Mouse (Mus musculus) E14TG2a.4 (cell line): ENCODE data around the gene Fuca2.

Experiments
- H3K27me3 ChIP-seq: 2 replicates; pipeline ENCODE4 v1.6.1; 2014; ENCODE audit warnings: low read length, control low read depth; ENCODE audit not compliant: insufficient read depth
- H3K36me3 ChIP-seq: 2 replicates; pipeline ENCODE4 v1.6.1; 2014; ENCODE audit warnings: low read length, control low read depth; ENCODE audit not compliant: insufficient read depth
- H3K4me1 ChIP-seq: replicated peaks from 2 replicates; pipeline ENCODE4 v1.6.1; 2014; ENCODE audit warnings: low read depth, low read length, control low read depth
- H3K4me3 ChIP-seq: replicated peaks from 2 replicates; pipeline ENCODE4 v1.5.1; 2014; ENCODE audit warnings: mild to moderate bottlenecking, low read length
- H3K9me3 ChIP-seq: 2 replicates; pipeline ENCODE4 v1.6.1; 2014; ENCODE audit warnings: low read length, control low read depth
- CTCF ChIP-seq: conservative IDR thresholded peaks from 2 replicates; pipeline ENCODE4 v1.5.1; 2014; ENCODE audit warnings: low read length
- NANOG ChIP-seq: IDR thresholded peaks from 2 replicates; pipeline ENCODE4 v1.6.1; 2014; ENCODE audit warnings: borderline replicate concordance, low read length, mixed read lengths
- POU5F1 ChIP-seq: IDR thresholded peaks from 2 replicates; pipeline ENCODE4 v1.6.1; 2014; ENCODE audit warnings: low read length, borderline replicate concordance

Fuca2 gene

DNA sequence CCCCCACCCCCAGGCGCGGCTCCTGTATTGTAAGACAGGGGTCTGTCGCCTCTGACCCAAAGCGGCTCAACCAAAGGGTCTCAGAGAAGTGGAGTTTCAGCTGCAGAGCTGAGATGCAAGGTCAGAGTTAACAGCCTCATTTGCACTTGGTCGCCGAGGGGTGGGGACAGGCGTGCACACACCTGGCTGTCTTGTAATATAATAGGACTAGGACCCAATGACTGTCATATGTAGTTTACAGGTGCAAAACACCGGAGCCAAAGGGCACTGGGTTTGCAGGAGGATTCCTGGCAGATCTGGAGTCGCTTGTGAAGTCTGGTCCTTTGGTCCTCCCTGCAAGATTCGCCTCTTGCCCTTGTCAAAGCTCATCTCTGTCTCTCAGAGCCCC is 24.8 kb upstream of the Fuca2 start:
- TF ChIP-seq NANOG, result no peak
- TF ChIP-seq CTCF, result no peak
- TF ChIP-seq POU5F1, result no peak
- Histone ChIP-seq H3K36me3 (no peaks in the 10 kb centered on the region), H3K4me1 (peaks cover 23% of the 10 kb centered on the region), H3K27me3 (peaks cover 56% of the 10 kb centered on the region), H3K9me3 (no peaks in the 10 kb centered on the region), H3K4me3 (peak overlapping the region; percentile 86)

DNA sequence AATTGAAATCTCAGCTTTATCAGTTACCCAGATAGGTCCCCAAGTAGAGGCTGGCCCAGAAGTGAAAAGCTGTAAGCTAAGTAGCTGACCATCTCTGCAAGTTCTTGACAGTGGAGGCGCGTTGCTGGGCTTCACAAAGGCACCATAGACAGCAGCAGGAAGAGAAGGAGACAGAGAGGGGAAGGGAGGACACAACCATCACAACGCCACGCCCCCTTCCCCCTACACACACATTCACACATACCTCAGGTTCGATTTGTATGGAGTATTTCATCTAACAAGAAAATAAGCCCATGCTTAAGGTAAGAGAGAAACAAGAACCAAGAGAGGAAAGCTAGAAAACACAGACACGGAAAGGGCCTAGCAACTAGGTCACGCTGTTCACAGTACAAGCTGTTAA is 24.2 kb upstream of the Fuca2 start:
- TF ChIP-seq NANOG, result no peak
- no peak for TF ChIP-seq POU5F1
- no peak for TF ChIP-seq CTCF

GRCm38 (mm10) chr10:13479341-13479740 is 20.0 kb upstream of the Fuca2 start:
- Histone ChIP-seq H3K9me3 (peaks cover 4% of the 10 kb centered on the region), H3K4me3 (no peak overlapping the region), H3K4me1 (peaks cover 14% of the 10 kb centered on the region), H3K27me3 (peaks cover 27% of the 10 kb centered on the region), H3K36me3 (no peaks in the 10 kb centered on the region)
- TF ChIP-seq NANOG (no peak), POU5F1 (no peak), CTCF (no peak)

More for the DNA sequence above, 24.2 kb upstream of the Fuca2 start:
- Histone ChIP-seq H3K27me3 (peaks cover 59% of the 10 kb centered on the region), H3K4me3 (peak overlapping the region; percentile 86; the same call in 1 of the 2 replicates), H3K9me3 (no peaks in the 10 kb centered on the region), H3K36me3 (no peaks in the 10 kb centered on the region), H3K4me1 (peaks cover 23% of the 10 kb centered on the region)

- no peak overlapping the region for H3K4me3 ChIP-seq
- no peaks in the 10 kb centered on the region for H3K27me3 ChIP-seq
- H3K36me3 ChIP-seq, result no peaks in the 10 kb centered on the region
- H3K4me1 ChIP-seq, result no peaks in the 10 kb centered on the region
- H3K9me3 ChIP-seq, result peaks cover 4% of the 10 kb centered on the region
- TF ChIP-seq NANOG (no peak), CTCF (no peak), POU5F1 (no peak)
Measured at GRCm38 (mm10) chr10:13485958-13486357, 13.4 kb upstream of the Fuca2 start.

DNA sequence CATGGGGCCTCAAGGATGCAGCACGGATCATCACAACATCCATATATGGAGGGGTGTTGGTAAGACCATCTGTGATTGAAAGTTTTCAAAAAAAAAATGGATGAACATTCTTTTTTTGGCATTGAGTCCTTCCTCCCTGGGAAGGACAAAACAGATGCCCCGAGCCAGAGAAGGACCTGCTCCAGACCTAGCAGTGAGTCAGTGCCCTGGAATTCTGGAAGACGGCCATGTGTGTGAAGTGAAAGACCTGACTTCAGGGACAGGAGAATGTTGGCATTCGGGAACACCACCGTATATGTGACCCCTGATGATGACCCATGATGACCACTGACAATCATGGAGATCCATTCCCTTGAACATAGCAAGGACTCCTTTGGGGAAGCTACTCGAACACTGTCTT is 9.7 kb upstream of the Fuca2 start:
- Histone ChIP-seq H3K4me1 (no peaks in the 10 kb centered on the region), H3K27me3 (no peaks in the 10 kb centered on the region), H3K9me3 (no peaks in the 10 kb centered on the region), H3K4me3 (no peak overlapping the region), H3K36me3 (no peaks in the 10 kb centered on the region)
- TF ChIP-seq CTCF (no peak), POU5F1 (no peak), NANOG (no peak)

DNA sequence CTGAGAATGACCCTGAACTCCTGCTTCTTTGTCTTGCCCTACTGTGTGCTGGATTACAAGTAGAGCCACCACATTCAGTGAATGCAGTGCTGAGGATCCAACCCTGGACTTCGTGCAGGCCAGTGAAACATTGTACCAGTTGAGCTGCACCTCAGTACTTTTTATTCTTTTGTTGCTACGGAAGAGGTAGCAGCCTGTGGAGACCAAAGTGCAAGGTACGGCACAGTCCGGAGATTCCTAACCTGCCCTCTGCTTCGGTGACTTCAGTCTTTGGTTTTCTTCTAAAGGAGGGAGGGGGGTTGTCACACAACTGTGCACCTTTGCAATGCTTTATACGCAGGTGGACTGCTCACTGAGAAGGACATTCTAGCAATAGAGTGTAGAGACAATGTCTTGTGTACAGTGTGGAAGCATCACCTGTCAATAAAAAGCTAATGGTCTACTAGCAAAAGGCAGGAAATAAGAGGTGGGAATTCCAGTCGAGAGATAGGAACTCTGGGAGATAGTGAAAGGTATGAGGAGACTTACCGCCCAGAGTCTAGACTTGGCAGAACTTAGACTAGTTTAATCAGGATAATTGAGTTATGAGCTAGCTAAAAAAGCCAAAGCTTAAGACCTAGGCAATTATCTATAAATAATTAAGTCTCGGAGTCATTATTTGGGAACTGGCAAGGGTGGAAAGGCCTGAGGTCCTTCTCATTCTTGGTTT is 5.2 kb upstream of the Fuca2 start:
- no peaks in the 10 kb centered on the region for H3K36me3 ChIP-seq
- H3K27me3 ChIP-seq, result peaks cover 4% of the 10 kb centered on the region; the same call in 1 of the 2 replicates
- no peaks in the 10 kb centered on the region for H3K9me3 ChIP-seq
- no peak overlapping the region for H3K4me3 ChIP-seq
- H3K4me1 ChIP-seq, result no peaks in the 10 kb centered on the region
- no peak for TF ChIP-seq POU5F1
- no peak for TF ChIP-seq CTCF
- TF ChIP-seq NANOG, result no peak

- H3K4me1 ChIP-seq, result peaks cover 8% of the 10 kb centered on the region
- H3K4me3 ChIP-seq, result no peak overlapping the region
- TF ChIP-seq CTCF (no peak), NANOG (no peak), POU5F1 (no peak)
- no peaks in the 10 kb centered on the region for H3K9me3 ChIP-seq
- no peaks in the 10 kb centered on the region for H3K36me3 ChIP-seq
- peaks cover 14% of the 10 kb centered on the region for H3K27me3 ChIP-seq
Measured at GRCm38 (mm10) chr10:13496315-13496714, 3.0 kb upstream of the Fuca2 start.

- TF ChIP-seq NANOG, result no peak
- TF ChIP-seq POU5F1, result no peak
- TF ChIP-seq CTCF, result no peak
- no peaks in the 10 kb centered on the region for H3K36me3 ChIP-seq
- peak overlapping the region; percentile 78 for H3K4me3 ChIP-seq
- H3K9me3 ChIP-seq, result no peaks in the 10 kb centered on the region
- peaks cover 8% of the 10 kb centered on the region for H3K4me1 ChIP-seq
- peaks cover 14% of the 10 kb centered on the region for H3K27me3 ChIP-seq
Measured at GRCm38 (mm10) chr10:13500473-13500872, 1.1 kb downstream of the Fuca2 start.
